Mouse (Mus musculus) midbrain, embryonic 13.5 days (tissue): Measurements from ENCODE around the gene Dqx1. TPM values are rescaled to one million over a fixed set of nuclear protein-coding genes. Genes with fewer than 3 reads are reported as not detected.

Experiments used
- ATAC-seq: fragments of 200-750 bp; cut with Nextera tagmentation; 2 replicates; pipeline ENCODE4 v1.8.0; 2017; ENCODE audit warnings: mild to moderate bottlenecking, moderate TSS enrichment, moderate library complexity
- H3K27ac ChIP-seq: fragments of 300-500 bp; sonication (generic); 2 replicates; pipeline ENCODE4 v1.5.1; 2015; ENCODE audit warnings: inconsistent platforms, mild to moderate bottlenecking, moderate library complexity
- H3K27me3 ChIP-seq: fragments of 300-500 bp; sonication (generic); 2 replicates; pipeline ENCODE4 v1.6.1; 2015; ENCODE audit warnings: mild to moderate bottlenecking, inconsistent platforms
- H3K36me3 ChIP-seq: fragments of 300-500 bp; sonication (generic); 2 replicates; pipeline ENCODE4 v1.6.1; 2015; ENCODE audit warnings: mild to moderate bottlenecking, inconsistent platforms
- H3K4me1 ChIP-seq: fragments of 300-500 bp; sonication (generic); replicated peaks from 2 replicates; pipeline ENCODE4 v1.6.1; 2015; ENCODE audit warnings: inconsistent platforms
- H3K4me2 ChIP-seq: fragments of 300-500 bp; sonication (generic); replicated peaks from 2 replicates; pipeline ENCODE4 v1.6.1; 2015; ENCODE audit warnings: moderate library complexity, mild to moderate bottlenecking, inconsistent platforms
- H3K4me3 ChIP-seq: fragments of 300-500 bp; sonication (generic); replicated peaks from 2 replicates; pipeline ENCODE4 v1.5.1; 2015; ENCODE audit warnings: mild to moderate bottlenecking, inconsistent platforms
- H3K9ac ChIP-seq: fragments of 300-500 bp; sonication (generic); replicated peaks from 2 replicates; pipeline ENCODE4 v1.6.1; 2015; ENCODE audit warnings: mild to moderate bottlenecking, inconsistent platforms
- H3K9me3 ChIP-seq: fragments of 300-500 bp; sonication (generic); 2 replicates; pipeline ENCODE4 v1.6.1; 2016; ENCODE audit warnings: mild to moderate bottlenecking, inconsistent platforms
- WGBS: fragments of 180-500 bp; shearing (Covaris S2); methylation state at CpG from one replicate; pipeline ENCODE4 v1.1.7; 2015; 5-methylcytosine and 5-hydroxymethylcytosine counted together
- polyA plus RNA-seq: library from polyadenylated mRNA; unstranded; fragments of >200 nt; fragmentation: Nextera tagmentation; extraction: Ambion mirVana; gene quantifications from 2 replicates; pipeline ENCODE4 v1.2.1, GENCODE M21; 2015

Gene Dqx1
- polyA plus RNA-seq, 1 experiment from 2014 or later = 1.00 TPM

GRCm38 (mm10) chr6:83037188-83037587 is 20.5 kb upstream of the Dqx1 start:
- WGBS = 79% methylated on average over 8 of the region's 8 CpGs
- Histone ChIP-seq H3K27me3 (peaks cover 36% of the 10 kb centered on the region), H3K27ac (no peak overlapping the region), H3K4me1 (peaks cover 39% of the 10 kb centered on the region), H3K9me3 (no peaks in the 10 kb centered on the region), H3K9ac (no peak overlapping the region), H3K4me3 (no peak overlapping the region), H3K4me2 (no peak overlapping the region), H3K36me3 (no peaks in the 10 kb centered on the region)
- no peak for ATAC-seq

- H3K27me3 ChIP-seq = peaks cover 28% of the 10 kb centered on the region
- WGBS = 10% methylated on average over 24 of the region's 24 CpGs
- ATAC-seq = peak; percentile 66
- H3K4me2 ChIP-seq = peak overlapping the region; percentile 59
- H3K9ac ChIP-seq = peak overlapping the region; percentile 15; the same call in 1 of the 2 replicates
- no peaks in the 10 kb centered on the region for H3K36me3 ChIP-seq
- no peaks in the 10 kb centered on the region for H3K9me3 ChIP-seq
- H3K4me1 ChIP-seq = peaks cover 25% of the 10 kb centered on the region
- H3K4me3 ChIP-seq = peak overlapping the region; percentile 30
- no peak overlapping the region for H3K27ac ChIP-seq
These were observed 19.1 kb upstream of the Dqx1 start for GRCm38 (mm10) chr6:83038496-83039012.

- no peak for ATAC-seq
- no peak overlapping the region for H3K4me2 ChIP-seq
- 80% methylated on average over 5 of the region's 5 CpGs for WGBS
- H3K9me3 ChIP-seq = no peaks in the 10 kb centered on the region
- H3K4me3 ChIP-seq = no peak overlapping the region
- no peaks in the 10 kb centered on the region for H3K36me3 ChIP-seq
- no peak overlapping the region for H3K9ac ChIP-seq
- H3K27me3 ChIP-seq = peaks cover 14% of the 10 kb centered on the region
- no peak overlapping the region for H3K27ac ChIP-seq
- H3K4me1 ChIP-seq = peaks cover 10% of the 10 kb centered on the region
These were observed 17.0 kb upstream of the Dqx1 start for GRCm38 (mm10) chr6:83040601-83041000.

GRCm38 (mm10) chr6:83043561-83043960 is 14.1 kb upstream of the Dqx1 start:
- WGBS = 60% methylated on average over 6 of the region's 6 CpGs
- Histone ChIP-seq H3K9me3 (no peaks in the 10 kb centered on the region), H3K36me3 (no peaks in the 10 kb centered on the region)

DNA sequence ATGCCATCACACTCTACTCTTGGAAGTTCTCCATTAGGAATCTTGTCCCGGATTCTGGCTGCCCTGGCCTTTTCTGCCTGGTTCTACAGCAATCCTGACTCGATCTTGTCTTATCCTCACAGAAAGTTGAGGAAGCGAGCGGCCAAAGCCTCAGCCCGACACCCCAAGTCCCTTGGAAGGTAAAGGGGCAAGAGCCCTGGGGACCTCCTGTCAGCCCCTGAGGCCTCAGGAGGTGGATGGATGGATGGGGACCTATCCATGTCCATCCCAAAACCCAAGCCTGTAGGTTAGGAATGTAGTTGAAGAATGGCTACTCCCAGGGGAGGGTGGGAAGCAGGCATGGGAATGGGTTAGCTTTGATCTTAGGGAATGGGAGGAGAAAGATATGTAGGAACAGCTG is 13.7 kb upstream of the Dqx1 start:
- no peaks in the 10 kb centered on the region for H3K9me3 ChIP-seq
- H3K4me1 ChIP-seq = no peaks in the 10 kb centered on the region
- no peak overlapping the region for H3K4me3 ChIP-seq
- WGBS = 92% methylated on average over 5 of the region's 5 CpGs
- no peaks in the 10 kb centered on the region for H3K36me3 ChIP-seq
- ATAC-seq = no peak
- H3K27me3 ChIP-seq = no peaks in the 10 kb centered on the region; the same call in 1 of the 2 replicates
- H3K9ac ChIP-seq = no peak overlapping the region
- no peak overlapping the region for H3K4me2 ChIP-seq
- H3K27ac ChIP-seq = no peak overlapping the region

More at GRCm38 (mm10) chr6:83043561-83043960, 14.1 kb upstream of the Dqx1 start:
- H3K4me3 ChIP-seq = no peak overlapping the region
- H3K27me3 ChIP-seq = no peaks in the 10 kb centered on the region; the same call in 1 of the 2 replicates
- peaks cover 4% of the 10 kb centered on the region for H3K4me1 ChIP-seq
- no peak overlapping the region for H3K9ac ChIP-seq
- no peak overlapping the region for H3K4me2 ChIP-seq
- H3K27ac ChIP-seq = no peak overlapping the region
- ATAC-seq = no peak

DNA sequence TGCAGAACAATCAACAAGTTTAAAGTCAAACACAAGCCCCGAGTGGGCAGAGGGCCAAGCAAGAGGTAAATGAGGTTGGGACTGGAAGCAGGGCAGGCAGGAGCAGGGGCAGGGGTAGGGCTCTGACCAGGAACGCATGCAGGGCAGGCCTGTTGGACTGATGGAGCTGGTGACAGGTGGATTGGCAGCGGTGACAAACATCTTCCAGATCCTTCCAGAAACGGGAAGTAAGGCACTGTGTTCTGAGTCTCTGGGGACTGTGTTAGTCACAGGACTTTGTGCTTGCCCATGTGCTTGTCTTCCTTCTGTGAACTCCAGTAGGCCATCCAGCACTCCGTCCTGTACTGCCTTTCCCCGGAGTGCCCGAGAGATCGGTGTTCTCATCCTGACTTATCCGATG is 12.9 kb upstream of the Dqx1 start:
- Histone ChIP-seq H3K4me2 (no peak overlapping the region), H3K4me3 (no peak overlapping the region), H3K27ac (no peak overlapping the region), H3K4me1 (no peaks in the 10 kb centered on the region), H3K9me3 (no peaks in the 10 kb centered on the region), H3K36me3 (no peaks in the 10 kb centered on the region), H3K9ac (no peak overlapping the region), H3K27me3 (no peaks in the 10 kb centered on the region; the same call in 1 of the 2 replicates)
- no peak for ATAC-seq
- WGBS = 84% methylated on average over 9 of the region's 9 CpGs

DNA sequence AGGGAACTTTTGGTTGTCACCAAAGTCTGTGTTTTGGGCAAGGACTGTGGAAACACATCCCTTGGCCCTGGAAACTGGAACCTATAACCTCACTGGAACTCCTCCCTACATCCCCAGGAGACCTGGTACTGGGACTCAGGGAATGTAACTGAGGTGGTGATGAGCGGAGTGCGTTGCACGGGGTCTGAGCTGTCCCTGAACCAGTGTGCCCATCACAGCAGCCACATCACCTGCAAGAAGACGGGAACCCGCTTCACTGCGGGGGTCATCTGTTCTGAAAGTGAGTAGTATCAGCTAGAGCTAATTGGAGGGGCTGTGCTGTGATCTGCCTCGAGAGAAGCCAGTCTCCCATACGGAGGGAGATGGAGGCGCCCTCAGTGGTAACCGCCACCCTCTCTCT is 8.3 kb upstream of the Dqx1 start:
- 80% methylated on average over 10 of the region's 10 CpGs for WGBS
- H3K36me3 ChIP-seq = peaks cover 13% of the 10 kb centered on the region
- ATAC-seq = no peak
- H3K4me2 ChIP-seq = no peak overlapping the region
- no peak overlapping the region for H3K9ac ChIP-seq
- H3K27me3 ChIP-seq = no peaks in the 10 kb centered on the region
- no peak overlapping the region for H3K4me3 ChIP-seq
- H3K4me1 ChIP-seq = peaks cover 15% of the 10 kb centered on the region
- no peaks in the 10 kb centered on the region for H3K9me3 ChIP-seq
- no peak overlapping the region for H3K27ac ChIP-seq

DNA sequence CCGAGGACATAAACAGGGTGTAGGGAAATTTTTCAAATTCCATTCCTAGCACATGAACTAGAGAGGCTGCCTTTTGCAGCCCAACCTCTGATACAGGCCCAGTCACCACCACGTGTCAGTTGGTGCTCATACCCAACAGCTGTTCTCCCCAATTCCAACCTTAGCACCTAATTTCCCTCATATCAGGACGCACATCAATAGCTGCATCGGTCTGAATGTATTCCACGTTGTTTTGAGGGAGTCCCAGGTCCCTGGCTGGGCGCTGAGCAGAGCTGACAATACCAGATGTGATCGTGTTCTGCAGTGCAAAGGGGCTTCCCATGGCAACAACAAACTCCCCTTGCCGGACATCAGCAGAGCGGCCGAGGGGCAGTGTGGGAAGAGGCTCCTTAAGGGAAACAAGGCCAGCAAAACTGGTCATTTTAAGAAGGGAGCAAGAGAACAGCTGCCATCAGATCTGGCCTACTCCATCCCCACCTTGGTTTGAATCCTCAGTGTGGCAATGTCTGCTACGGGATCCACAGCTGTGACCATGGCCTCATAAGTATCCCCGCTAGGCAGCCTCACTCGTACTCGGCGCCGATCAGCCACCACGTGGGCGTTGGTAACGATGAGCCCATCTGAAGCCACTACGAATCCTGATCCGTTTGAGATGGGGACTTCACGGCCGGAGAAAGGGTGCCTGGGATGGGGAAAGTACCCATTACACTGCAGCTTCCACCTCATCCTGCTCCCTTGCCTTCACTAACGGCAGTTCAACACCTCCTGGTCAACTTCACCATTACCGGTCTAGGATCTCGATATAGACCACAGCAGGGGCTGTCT is 4.3 kb upstream of the Dqx1 start:
- 3% methylated on average over 26 of the region's 26 CpGs for WGBS
- Histone ChIP-seq H3K4me3 (peak overlapping the region; percentile 99), H3K36me3 (peaks cover 30% of the 10 kb centered on the region), H3K9me3 (no peaks in the 10 kb centered on the region), H3K27me3 (no peaks in the 10 kb centered on the region; the same call in 1 of the 2 replicates), H3K4me1 (peaks cover 29% of the 10 kb centered on the region), H3K27ac (peak overlapping the region; percentile 89), H3K9ac (peak overlapping the region; percentile 93), H3K4me2 (peak overlapping the region; percentile 79)
- ATAC-seq = peak; percentile 3; the same call in 1 of the 2 replicates

GRCm38 (mm10) chr6:83054074-83054851 is 3.4 kb upstream of the Dqx1 start, which contains the start of gene Aup1:
TSS of gene Aup1 (plus strand) at chr6:83054521.
- peak; percentile 99 for ATAC-seq
- peak within 1 kb of the TSS; percentile 89 for H3K27ac ChIP-seq
- H3K4me3 ChIP-seq = peak within 1 kb of the TSS; percentile 99
- H3K36me3 ChIP-seq = peaks cover 30% of the 10 kb centered on the region
- H3K4me1 ChIP-seq = peaks cover 29% of the 10 kb centered on the region
- H3K9me3 ChIP-seq = no peaks in the 10 kb centered on the region
- peak within 1 kb of the TSS; percentile 93 for H3K9ac ChIP-seq
- WGBS = under 1% methylated on average over 64 of the region's 64 CpGs
- peaks cover 2% of the 10 kb centered on the region for H3K27me3 ChIP-seq
- H3K4me2 ChIP-seq = peak within 1 kb of the TSS; percentile 79

DNA sequence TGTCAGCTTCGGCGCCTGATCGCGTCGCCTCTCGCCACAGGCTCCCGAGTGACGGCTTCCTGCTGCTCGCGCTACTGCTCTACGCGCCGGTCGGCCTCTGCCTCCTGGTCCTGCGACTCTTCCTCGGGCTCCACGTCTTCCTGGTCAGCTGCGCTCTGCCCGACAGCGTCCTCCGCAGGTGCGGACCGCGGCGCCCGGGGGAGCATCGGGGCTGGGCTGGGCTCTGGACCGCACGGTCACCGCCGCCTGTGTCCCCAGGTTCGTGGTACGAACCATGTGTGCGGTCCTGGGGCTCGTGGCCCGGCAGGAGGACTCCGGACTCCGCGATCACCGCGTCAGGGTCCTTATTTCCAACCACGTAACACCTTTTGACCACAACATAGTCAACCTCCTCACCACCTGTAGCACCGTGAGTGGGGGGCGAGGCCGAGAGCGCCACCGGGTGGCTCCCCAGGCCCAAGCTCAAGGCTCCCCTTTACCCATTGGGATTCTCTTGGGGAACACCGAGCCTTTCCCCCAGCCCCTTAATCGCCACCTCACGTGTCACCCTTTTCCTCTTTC is 2.7 kb upstream of the Dqx1 start, which contains the start of gene Htra2:
TSS of gene Htra2 (minus strand) at position 403 of the 561 bp plus-strand sequence.
- Histone ChIP-seq H3K4me1 (peaks cover 29% of the 10 kb centered on the region), H3K36me3 (peaks cover 30% of the 10 kb centered on the region), H3K27me3 (peaks cover 7% of the 10 kb centered on the region), H3K27ac (peak within 1 kb of the TSS; percentile 89), H3K9ac (peak within 1 kb of the TSS; percentile 93), H3K9me3 (no peaks in the 10 kb centered on the region), H3K4me3 (peak within 1 kb of the TSS; percentile 99), H3K4me2 (peak within 1 kb of the TSS; percentile 79)
- peak; percentile 67; the same call in 1 of the 2 replicates for ATAC-seq
- WGBS = 2% methylated on average over 50 of the region's 50 CpGs

- ATAC-seq = no peak
- 87% methylated on average over 2 of the region's 2 CpGs for WGBS
- Histone ChIP-seq H3K9me3 (no peaks in the 10 kb centered on the region), H3K27me3 (peaks cover 45% of the 10 kb centered on the region), H3K36me3 (peaks cover 17% of the 10 kb centered on the region), H3K4me3 (no peak overlapping the region), H3K4me2 (no peak overlapping the region), H3K9ac (no peak overlapping the region), H3K4me1 (peaks cover 14% of the 10 kb centered on the region), H3K27ac (no peak overlapping the region)
These were observed 1.1 kb downstream of the Dqx1 start for GRCm38 (mm10) chr6:83058725-83059124.
